Mouse (Mus musculus): Measurements from ENCODE around the gene Dedd. TPM values are rescaled to one million over a fixed set of nuclear protein-coding genes. Genes with fewer than 3 reads are reported as not detected.

The Dedd gene
- 10 to 100 TPM; 25.3 to 26.8 TPM for total RNA-seq (2023)

DNA sequence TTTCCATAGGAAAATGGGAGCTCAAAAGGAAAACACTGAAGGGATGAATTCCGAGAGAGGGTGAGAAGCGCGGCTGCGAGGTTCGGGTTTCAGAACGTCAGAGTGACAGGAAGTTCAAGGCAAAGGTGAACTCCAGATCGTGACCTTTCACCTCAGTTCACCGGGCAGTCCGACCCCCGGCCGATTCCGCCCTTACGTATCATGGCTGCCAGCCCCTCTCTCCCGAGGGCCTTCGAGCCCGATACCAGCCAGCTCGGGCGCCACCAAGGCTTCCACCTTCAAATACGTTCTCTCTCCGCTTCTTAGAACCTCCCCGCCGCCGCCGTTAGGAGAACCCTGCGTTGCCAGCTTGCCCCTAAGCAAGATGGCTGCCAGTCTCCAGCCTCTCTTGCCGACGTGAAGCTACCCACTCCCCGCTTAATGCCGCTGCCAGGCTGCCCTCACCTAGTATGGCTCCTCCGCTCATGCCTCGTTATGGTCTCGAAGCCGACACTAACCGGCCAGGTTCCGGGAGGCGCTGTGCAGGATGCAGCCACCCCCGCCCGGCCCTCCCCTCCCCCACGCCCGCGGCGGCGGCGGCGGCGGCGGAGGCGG lies at the start of gene Dedd:
TSS of gene Dedd (plus strand) at position 307 of the 594 bp plus-strand sequence.

DNA sequence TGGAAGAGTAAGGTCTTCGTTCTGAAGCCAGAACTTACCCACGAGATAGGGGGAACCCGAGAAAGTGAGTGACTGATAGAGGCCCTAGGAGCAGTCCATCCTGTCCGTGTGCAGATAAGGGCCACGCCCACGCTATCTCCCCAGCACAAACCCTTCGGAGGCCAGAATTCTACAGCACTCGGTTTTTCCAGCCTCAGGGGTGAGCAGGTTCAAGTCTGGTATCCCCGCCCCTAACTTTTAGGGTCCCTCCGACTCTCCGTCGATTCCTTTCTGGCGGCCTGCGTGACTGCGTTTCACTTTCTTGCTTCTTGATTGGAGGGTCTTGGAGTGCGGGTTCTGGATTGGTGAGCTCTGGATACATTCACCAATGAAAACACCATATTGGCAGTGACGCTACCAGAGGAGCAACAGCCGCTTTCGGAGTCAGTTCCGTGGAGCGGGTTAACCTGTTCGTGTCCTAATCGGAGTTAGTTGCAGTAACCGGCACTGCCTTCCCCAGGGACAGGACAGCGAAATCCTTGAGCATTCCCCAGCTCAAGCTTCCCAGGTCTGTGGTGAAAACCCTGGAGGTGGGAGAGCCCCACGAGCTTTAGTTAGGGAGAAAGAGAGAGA lies 47.9 kb upstream of the Dedd start, which contains the start of gene Ppox:
TSS of gene Ppox (minus strand) at position 271 of the 612 bp plus-strand sequence.

DNA sequence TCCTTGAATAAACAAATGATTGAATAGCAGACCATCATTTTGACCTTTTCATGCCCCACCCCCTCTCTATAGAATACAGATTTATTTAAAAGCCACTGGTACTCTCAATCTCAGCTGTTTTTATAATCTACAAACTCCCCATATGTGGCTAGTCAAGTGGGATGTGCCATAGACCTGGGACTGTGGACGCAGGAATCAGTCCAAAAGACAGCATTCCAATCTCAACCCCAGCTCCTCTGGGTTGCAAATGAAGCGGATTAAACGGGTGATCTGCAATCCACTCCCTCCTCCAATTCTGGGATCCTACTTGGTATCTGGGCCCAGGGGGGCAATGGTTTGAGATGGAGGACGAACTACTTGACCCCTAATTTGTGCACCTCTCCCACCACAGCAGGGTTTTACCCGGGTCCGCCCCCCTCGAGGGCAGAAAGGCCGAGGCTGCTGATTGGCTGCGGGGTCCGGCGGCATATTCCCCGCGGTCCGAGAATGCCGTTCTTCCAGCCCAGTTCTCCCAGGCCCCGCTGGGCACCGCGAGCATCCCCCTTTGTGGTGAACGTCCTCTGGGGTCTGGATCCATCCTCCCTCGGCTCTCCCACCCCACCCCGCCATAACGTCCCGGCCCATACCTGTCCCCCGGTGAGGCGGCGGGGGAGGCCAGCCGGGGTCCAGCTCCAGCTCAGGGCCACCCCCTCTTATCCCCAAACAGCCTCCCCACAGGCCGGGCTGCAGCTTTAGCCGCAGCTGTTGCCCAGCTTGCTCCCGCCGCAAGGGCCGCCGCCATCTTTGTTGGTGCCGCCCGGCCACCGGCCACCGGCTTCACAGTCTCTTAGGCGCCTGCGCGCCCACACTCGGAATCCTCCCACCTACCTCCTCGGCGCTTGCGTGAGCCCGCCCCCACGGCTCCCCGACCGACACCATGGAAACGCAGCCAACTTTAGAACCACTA lies 41.5 kb upstream of the Dedd start, which contains the start of gene Usp21:
TSS of gene Usp21 (minus strand) at position 856 of the 946 bp plus-strand sequence.

DNA sequence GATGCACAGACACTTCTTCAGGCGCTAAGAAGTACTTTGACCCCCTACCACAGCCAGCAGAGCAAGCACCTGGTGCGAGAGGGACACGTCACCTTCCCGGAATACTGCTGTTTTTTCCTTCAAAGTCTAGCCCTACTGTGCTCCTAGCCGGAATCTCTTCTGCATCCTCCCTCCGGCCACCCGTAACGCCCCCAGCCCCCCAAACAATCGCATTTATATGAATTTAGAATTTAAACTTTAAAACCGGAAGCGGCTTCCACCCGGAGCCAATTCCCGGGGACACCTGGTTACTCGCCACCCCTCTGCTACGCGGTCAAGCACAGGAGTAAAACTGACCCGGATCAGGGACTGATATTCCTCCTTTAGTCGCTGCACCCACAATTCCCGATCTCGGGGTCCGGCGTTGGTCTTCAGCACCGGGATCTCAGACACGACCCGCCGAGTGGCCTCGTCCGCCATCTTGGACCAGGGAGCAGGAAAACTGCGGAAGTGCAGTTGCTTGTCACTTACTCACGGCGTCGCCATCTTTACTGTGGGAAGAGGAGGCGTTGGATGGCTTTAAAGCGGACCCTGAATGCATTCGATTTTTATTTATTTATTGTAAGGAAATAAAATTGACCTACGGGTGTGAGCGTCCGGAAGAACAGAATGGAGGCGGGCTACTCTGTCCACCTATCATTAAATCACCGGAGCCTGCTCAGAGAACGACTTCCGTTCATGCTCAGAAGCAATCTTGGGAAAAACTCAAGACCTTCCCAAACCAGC lies 34.5 kb upstream of the Dedd start, which contains the start of gene Ufc1:
TSS of gene Ufc1 (minus strand) at position 727 of the 765 bp plus-strand sequence.

DNA sequence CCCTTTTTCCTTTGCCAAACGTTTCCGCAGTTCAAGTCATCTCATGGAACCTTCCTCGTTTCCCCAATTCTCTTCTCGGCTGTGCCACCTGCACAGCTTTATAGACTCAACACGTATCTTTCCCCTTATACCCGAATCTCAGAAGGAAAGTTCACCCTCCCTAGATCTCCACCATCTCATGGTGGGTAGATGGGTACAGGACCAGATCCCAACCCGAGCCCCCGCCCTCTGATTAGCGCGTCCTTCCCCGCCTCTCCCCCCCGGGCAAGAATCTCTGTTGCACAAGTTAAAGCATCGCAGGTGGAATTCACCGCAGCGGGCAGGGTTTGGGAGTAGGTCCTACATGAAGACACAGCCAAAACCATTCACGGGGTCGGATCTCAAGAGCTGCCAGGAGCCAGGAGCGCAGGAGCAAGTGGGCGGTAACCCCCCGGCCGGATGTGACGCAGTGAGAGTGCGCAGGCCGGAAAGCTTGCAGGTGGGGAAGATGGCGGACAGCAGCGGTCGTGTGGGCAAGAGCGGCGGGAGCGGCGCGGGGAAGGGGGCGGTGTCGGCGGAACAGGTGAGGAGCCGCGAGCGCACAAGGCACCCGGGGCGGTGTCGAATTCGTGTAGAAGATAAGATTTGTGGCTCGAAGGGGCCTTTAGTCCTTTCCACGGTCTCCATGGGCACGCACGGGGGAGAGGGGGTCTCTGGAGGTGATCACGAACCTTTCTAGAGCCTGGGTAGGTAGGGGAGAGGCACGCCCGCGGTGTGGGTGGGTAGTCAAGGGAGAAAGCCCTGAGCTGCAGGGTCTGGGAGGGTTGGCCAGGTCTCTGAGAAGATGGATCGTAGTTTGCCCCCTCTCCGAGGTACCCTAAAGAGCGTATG lies 16.5 kb downstream of the Dedd start, which contains the start of the genes Nit1 and Pfdn2:
TSS of gene Nit1 (minus strand) at position 422 of the 870 bp plus-strand sequence.
TSS of gene Pfdn2 (plus strand) at position 446 of the 870 bp plus-strand sequence.

DNA sequence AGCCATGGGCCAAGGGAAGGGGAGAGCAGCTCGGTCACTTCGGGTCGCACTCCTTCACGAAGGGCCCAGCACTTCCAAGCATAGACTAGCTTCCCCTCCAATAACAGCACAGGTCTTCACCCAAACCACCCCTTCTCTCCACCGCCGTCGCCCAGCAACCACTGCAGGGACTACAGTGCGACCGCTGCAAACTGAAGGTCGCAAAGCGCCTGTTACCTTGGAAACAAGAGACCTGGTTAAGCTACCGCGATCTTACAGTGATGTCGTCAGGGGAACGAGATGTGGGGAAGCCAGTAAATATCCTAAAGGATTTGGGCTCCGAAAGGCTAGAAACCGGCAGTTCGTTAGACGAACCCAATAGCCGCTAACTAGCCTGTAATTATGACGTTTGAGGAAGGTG lies 31.7 kb downstream of the Dedd start, which contains the start of gene Klhdc9:
TSS of gene Klhdc9 (minus strand) at position 143 of the 400 bp plus-strand sequence.

DNA sequence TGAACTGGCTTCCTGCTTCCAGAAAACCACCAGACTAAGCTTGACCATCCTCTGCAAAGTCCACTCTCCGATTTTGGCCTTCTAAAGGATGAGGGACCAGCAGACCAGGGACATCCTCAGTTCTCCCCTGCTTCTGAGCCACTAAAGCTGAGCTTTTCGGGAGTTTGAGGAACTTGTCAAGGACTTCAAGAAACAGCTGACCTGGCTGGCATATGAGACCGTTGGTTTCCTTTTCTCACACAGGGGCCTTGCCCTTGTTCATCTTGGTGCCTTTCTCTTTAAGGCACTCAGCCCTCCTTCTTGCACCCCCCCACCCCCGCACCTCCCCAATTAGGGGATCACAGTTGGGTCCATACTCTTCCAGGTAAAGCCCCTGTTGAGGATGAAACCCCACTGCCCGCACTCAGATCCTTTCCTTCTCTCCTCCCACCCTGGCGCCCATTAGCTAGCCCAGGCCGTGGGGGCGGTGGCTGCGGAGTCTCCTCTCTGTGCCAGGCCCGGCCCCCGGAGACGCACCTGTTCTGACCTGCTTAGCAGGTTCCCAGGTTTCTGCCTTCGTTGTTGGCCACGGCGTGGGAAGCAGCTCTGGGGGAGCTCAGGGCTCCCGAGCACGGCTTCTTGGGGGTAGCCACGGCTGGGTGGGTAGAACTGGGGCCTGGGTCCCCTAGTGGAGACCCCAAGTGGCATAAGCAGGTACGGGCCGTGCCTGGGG lies 41.1 kb downstream of the Dedd start, which contains the start of gene Nectin4:
TSS of gene Nectin4 (plus strand) at position 255 of the 712 bp plus-strand sequence.

DNA sequence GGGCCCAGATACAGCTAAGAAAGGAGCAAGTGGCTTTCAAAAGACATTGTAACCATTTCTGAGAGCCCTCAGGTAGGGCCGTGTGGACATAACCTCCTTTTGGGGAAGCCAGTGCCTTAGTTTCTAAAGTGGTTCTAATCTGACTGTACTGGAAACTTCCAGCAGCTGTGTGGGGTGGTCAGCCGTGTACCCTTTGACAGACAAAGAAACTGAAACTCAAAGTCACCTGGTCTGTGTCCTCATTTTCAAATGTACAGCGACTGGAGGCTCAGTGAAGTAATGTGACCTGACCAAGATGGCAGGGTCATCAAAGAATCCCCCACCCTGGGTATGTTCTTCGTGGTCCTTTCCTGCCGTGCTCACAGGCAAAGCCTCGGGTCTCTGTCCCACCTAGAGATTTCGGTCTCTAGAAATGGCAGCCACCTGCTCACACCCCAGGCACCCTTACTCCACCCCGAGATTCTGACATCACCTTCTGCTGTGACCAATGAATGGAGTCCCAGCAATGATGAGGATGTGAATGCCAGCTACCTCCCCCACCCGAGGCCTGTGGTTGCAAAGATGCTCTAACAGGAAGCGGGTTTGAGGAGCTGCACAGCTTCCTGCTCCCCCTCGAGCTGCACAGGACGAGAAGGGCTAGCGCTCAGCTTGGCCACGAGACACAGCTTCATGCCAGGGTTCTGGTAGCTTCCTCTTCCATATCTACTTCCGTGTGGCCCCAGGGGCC lies 59.6 kb downstream of the Dedd start, which contains the start of gene Arhgap30:
TSS of gene Arhgap30 (plus strand) at position 579 of the 727 bp plus-strand sequence.

Other genes with a start within 250 kb of the Dedd start
- 1 to 10 TPM; 2.3 to 4.7 TPM for gene Cfap126, start 215.2 kb upstream of the Dedd start, total RNA-seq (2023)
- 100 to 1,000 TPM; 116 to 122 TPM for gene Sdhc, start 178.5 kb upstream of the Dedd start, total RNA-seq (2023)
- not detected for gene Mpz, start 178.4 kb upstream of the Dedd start, total RNA-seq (2023)
- gene Pcp4l1, start 132.9 kb upstream of the Dedd start, total RNA-seq (2023), result not detected
- not detected for gene Nr1i3, start 115.2 kb upstream of the Dedd start, total RNA-seq (2023)
- gene Tomm40l, start 106.6 kb upstream of the Dedd start, total RNA-seq (2023), result 10 to 100 TPM; 20.6 to 23.0 TPM
- gene Apoa2, start 104.1 kb upstream of the Dedd start, total RNA-seq (2023), result not detected
- 1,000 to 10,000 TPM; 1,527 to 1,601 TPM for gene Fcer1g, start 94.8 kb upstream of the Dedd start, total RNA-seq (2023)
- gene Adamts4, start 78.7 kb upstream of the Dedd start, total RNA-seq (2023), result not detected
- 100 to 1,000 TPM; 132 to 148 TPM for gene Ndufs2, start 77.8 kb upstream of the Dedd start, total RNA-seq (2023)
- 10 to 100 TPM; 42.2 to 55.5 TPM for gene B4galt3, start 58.8 kb upstream of the Dedd start, total RNA-seq (2023)
- gene Ppox, start 48.0 kb upstream of the Dedd start, total RNA-seq (2023), result 10 to 100 TPM; 37.6 to 41.1 TPM
- gene Usp21, start 41.2 kb upstream of the Dedd start, total RNA-seq (2023), result 10 to 100 TPM; 48.0 to 55.5 TPM
- gene Ufc1, start 34.1 kb upstream of the Dedd start, total RNA-seq (2023), result 10 to 100 TPM; 66.5 to 66.8 TPM
- 10 to 100 TPM; 20.2 to 21.3 TPM for gene Nit1, start 16.5 kb downstream of the Dedd start, total RNA-seq (2023)
- gene Pfdn2, start 16.5 kb downstream of the Dedd start, total RNA-seq (2023), result 10 to 100 TPM; 54.1 to 92.1 TPM
- gene Klhdc9, start 31.7 kb downstream of the Dedd start, total RNA-seq (2023), result not detected
- 1 to 10 TPM; 7.3 to 8.1 TPM for gene Nectin4, start 41.0 kb downstream of the Dedd start, total RNA-seq (2023)
- 100 to 1,000 TPM; 286 to 288 TPM for gene Arhgap30, start 59.8 kb downstream of the Dedd start, total RNA-seq (2023)
- 100 to 1,000 TPM; 195 to 199 TPM for gene Usf1, start 82.2 kb downstream of the Dedd start, total RNA-seq (2023)
- gene Tstd1, start 89.7 kb downstream of the Dedd start, total RNA-seq (2023), result 1 to 10 TPM; 9.1 to 9.9 TPM
- 10 to 100 TPM in 1 of 2 experiments, 1 to 10 TPM in 1; 8.2 to 11.3 TPM for gene F11r, start 108.4 kb downstream of the Dedd start, total RNA-seq (2023)
- 10 to 100 TPM in 1 of 2 experiments, 1 to 10 TPM in 1; 9.1 to 11.1 TPM for gene Alyref2, start 174.3 kb downstream of the Dedd start, total RNA-seq (2023)
- gene Itln1, start 206.1 kb downstream of the Dedd start, total RNA-seq (2023), result 1 to 10 TPM; 1.9 TPM
- 100 to 1,000 TPM; 161 to 167 TPM for gene Cd244a, start 230.0 kb downstream of the Dedd start, total RNA-seq (2023)

Measured in monocyte, adult 59 days (primary cell).